Mouse (Mus musculus): ENCODE measurements around the gene Plekha7. TPM values are rescaled to one million over a fixed set of nuclear protein-coding genes. Genes with fewer than 3 reads are reported as not detected.

Plekha7 gene
- polyA plus RNA-seq, 1 experiment from 2014 or later = 6.9 TPM

GRCm38 (mm10) chr7:116222288-116223009 is 85.7 kb downstream of the Plekha7 start:
- H3K4me1 ChIP-seq = peaks cover 18% of the 10 kb centered on the region
- H3K4me3 ChIP-seq = no peak overlapping the region
- H3K36me3 ChIP-seq = no peaks in the 10 kb centered on the region
- no peaks in the 10 kb centered on the region for H3K27me3 ChIP-seq (ENCODE audit: low read depth, poor library complexity, severe bottlenecking)
- 60% methylated on average over 8 of the region's 8 CpGs for WGBS
- no peaks in the 10 kb centered on the region for H3K9me3 ChIP-seq (replicated peaks)
- DNase-seq (ENCODE audit: low spot score) = no peak
- H3K27ac ChIP-seq = no peak overlapping the region

- Histone ChIP-seq H3K27me3 (ENCODE audit: low read depth, poor library complexity, severe bottlenecking) (no peaks in the 10 kb centered on the region), H3K4me3 (no peak overlapping the region), H3K36me3 (no peaks in the 10 kb centered on the region), H3K9me3 (replicated peaks) (no peaks in the 10 kb centered on the region), H3K4me1 (peaks cover 18% of the 10 kb centered on the region), H3K27ac (no peak overlapping the region)
- DNase-seq (ENCODE audit: low spot score) = no peak
- 53% methylated on average over 7 of the region's 7 CpGs for WGBS
Observed at GRCm38 (mm10) chr7:116221883-116222282, 86.3 kb downstream of the Plekha7 start.

- no peak for DNase-seq (ENCODE audit: low spot score)
- WGBS = 91% methylated on average over 12 of the region's 12 CpGs
- Histone ChIP-seq H3K27ac (no peak overlapping the region), H3K27me3 (ENCODE audit: low read depth, poor library complexity, severe bottlenecking) (no peaks in the 10 kb centered on the region), H3K4me3 (no peak overlapping the region), H3K9me3 (replicated peaks) (no peaks in the 10 kb centered on the region), H3K36me3 (no peaks in the 10 kb centered on the region), H3K4me1 (peaks cover 18% of the 10 kb centered on the region)
Observed at GRCm38 (mm10) chr7:116220103-116220707, 88.0 kb downstream of the Plekha7 start.

GRCm38 (mm10) chr7:116217747-116218146 is 90.4 kb downstream of the Plekha7 start:
- Histone ChIP-seq H3K27me3 (ENCODE audit: low read depth, poor library complexity, severe bottlenecking) (no peaks in the 10 kb centered on the region), H3K9me3 (replicated peaks) (no peaks in the 10 kb centered on the region), H3K4me3 (no peak overlapping the region), H3K4me1 (peaks cover 26% of the 10 kb centered on the region), H3K27ac (no peak overlapping the region), H3K36me3 (no peaks in the 10 kb centered on the region)
- DNase-seq (ENCODE audit: low spot score) = no peak
- 97% methylated on average over 7 of the region's 7 CpGs for WGBS

- Histone ChIP-seq H3K27ac (no peak overlapping the region; the same call in 1 of the 2 replicates), H3K4me3 (no peak overlapping the region)
- 14% methylated on average over 9 of the region's 9 CpGs for WGBS
Observed at GRCm38 (mm10) chr7:116211904-116212303, 96.3 kb downstream of the Plekha7 start.

GRCm38 (mm10) chr7:116209926-116210631 is 98.1 kb downstream of the Plekha7 start:
- Histone ChIP-seq H3K27ac (peak overlapping the region; percentile 65), H3K9me3 (replicated peaks) (no peaks in the 10 kb centered on the region), H3K36me3 (no peaks in the 10 kb centered on the region), H3K27me3 (ENCODE audit: low read depth, poor library complexity, severe bottlenecking) (no peaks in the 10 kb centered on the region), H3K4me1 (peaks cover 48% of the 10 kb centered on the region), H3K4me3 (no peak overlapping the region)
- DNase-seq (ENCODE audit: low spot score) = no peak
- 30% methylated on average over 10 of the region's 10 CpGs for WGBS

More at GRCm38 (mm10) chr7:116211904-116212303, 96.3 kb downstream of the Plekha7 start:
- Histone ChIP-seq H3K9me3 (replicated peaks) (no peaks in the 10 kb centered on the region), H3K4me1 (peaks cover 48% of the 10 kb centered on the region), H3K36me3 (no peaks in the 10 kb centered on the region), H3K27me3 (ENCODE audit: low read depth, poor library complexity, severe bottlenecking) (no peaks in the 10 kb centered on the region)
- DNase-seq (ENCODE audit: low spot score) = no peak

GRCm38 (mm10) chr7:116208880-116209279 is 99.3 kb downstream of the Plekha7 start:
- H3K27me3 ChIP-seq (ENCODE audit: low read depth, poor library complexity, severe bottlenecking) = no peaks in the 10 kb centered on the region
- no peaks in the 10 kb centered on the region for H3K36me3 ChIP-seq
- H3K4me1 ChIP-seq = peaks cover 43% of the 10 kb centered on the region
- DNase-seq (ENCODE audit: low spot score) = no peak
- H3K27ac ChIP-seq = no peak overlapping the region
- WGBS = 69% methylated on average over 8 of the region's 8 CpGs
- H3K4me3 ChIP-seq = no peak overlapping the region
- H3K9me3 ChIP-seq (replicated peaks) = no peaks in the 10 kb centered on the region

- Histone ChIP-seq H3K27ac (no peak overlapping the region), H3K4me1 (peaks cover 37% of the 10 kb centered on the region), H3K36me3 (no peaks in the 10 kb centered on the region), H3K9me3 (replicated peaks) (no peaks in the 10 kb centered on the region), H3K4me3 (no peak overlapping the region), H3K27me3 (ENCODE audit: low read depth, poor library complexity, severe bottlenecking) (no peaks in the 10 kb centered on the region)
- WGBS = 61% methylated on average over 7 of the region's 7 CpGs
- DNase-seq (ENCODE audit: low spot score) = no peak
Observed at GRCm38 (mm10) chr7:116206806-116207571, 101.2 kb downstream of the Plekha7 start.

GRCm38 (mm10) chr7:116205451-116205850 is 102.7 kb downstream of the Plekha7 start:
- 89% methylated on average over 2 of the region's 2 CpGs for WGBS
- peaks cover 29% of the 10 kb centered on the region for H3K4me1 ChIP-seq
- DNase-seq (ENCODE audit: low spot score) = no peak
- H3K27ac ChIP-seq = no peak overlapping the region
- no peaks in the 10 kb centered on the region for H3K27me3 ChIP-seq (ENCODE audit: low read depth, poor library complexity, severe bottlenecking)
- no peak overlapping the region for H3K4me3 ChIP-seq
- no peaks in the 10 kb centered on the region for H3K9me3 ChIP-seq (replicated peaks)
- H3K36me3 ChIP-seq = no peaks in the 10 kb centered on the region

- DNase-seq (ENCODE audit: low spot score) = no peak
- 79% methylated on average over 10 of the region's 10 CpGs for WGBS
- no peak overlapping the region for H3K27ac ChIP-seq
- no peaks in the 10 kb centered on the region for H3K9me3 ChIP-seq (replicated peaks)
- no peaks in the 10 kb centered on the region for H3K36me3 ChIP-seq
- H3K4me1 ChIP-seq = peaks cover 26% of the 10 kb centered on the region
- H3K4me3 ChIP-seq = no peak overlapping the region
- H3K27me3 ChIP-seq (ENCODE audit: low read depth, poor library complexity, severe bottlenecking) = no peaks in the 10 kb centered on the region
Observed at GRCm38 (mm10) chr7:116202033-116202681, 106.0 kb downstream of the Plekha7 start.

GRCm38 (mm10) chr7:116200951-116201351 is 107.2 kb downstream of the Plekha7 start:
- no peak overlapping the region for H3K4me3 ChIP-seq
- WGBS = 68% methylated on average over 1 of the region's 1 CpGs
- H3K9me3 ChIP-seq (replicated peaks) = no peaks in the 10 kb centered on the region
- DNase-seq (ENCODE audit: low spot score) = no peak
- peaks cover 5% of the 10 kb centered on the region; the same call in 1 of the 2 replicates for H3K27me3 ChIP-seq (ENCODE audit: low read depth, poor library complexity, severe bottlenecking)
- H3K36me3 ChIP-seq = no peaks in the 10 kb centered on the region
- peak overlapping the region; percentile 38; the same call in 1 of the 2 replicates for H3K27ac ChIP-seq
- H3K4me1 ChIP-seq = peaks cover 31% of the 10 kb centered on the region

- DNase-seq (ENCODE audit: low spot score) = no peak
- Histone ChIP-seq H3K36me3 (no peaks in the 10 kb centered on the region), H3K4me1 (peaks cover 31% of the 10 kb centered on the region), H3K9me3 (replicated peaks) (no peaks in the 10 kb centered on the region), H3K27ac (peak overlapping the region; percentile 38; the same call in 1 of the 2 replicates), H3K4me3 (no peak overlapping the region), H3K27me3 (ENCODE audit: low read depth, poor library complexity, severe bottlenecking) (peaks cover 5% of the 10 kb centered on the region; the same call in 1 of the 2 replicates)
- WGBS = 87% methylated on average over 2 of the region's 2 CpGs
Observed at GRCm38 (mm10) chr7:116200544-116200943, 107.6 kb downstream of the Plekha7 start.
